Mouse (Mus musculus): ENCODE results near the gene 9430015G10Rik.

9430015G10Rik gene

DNA sequence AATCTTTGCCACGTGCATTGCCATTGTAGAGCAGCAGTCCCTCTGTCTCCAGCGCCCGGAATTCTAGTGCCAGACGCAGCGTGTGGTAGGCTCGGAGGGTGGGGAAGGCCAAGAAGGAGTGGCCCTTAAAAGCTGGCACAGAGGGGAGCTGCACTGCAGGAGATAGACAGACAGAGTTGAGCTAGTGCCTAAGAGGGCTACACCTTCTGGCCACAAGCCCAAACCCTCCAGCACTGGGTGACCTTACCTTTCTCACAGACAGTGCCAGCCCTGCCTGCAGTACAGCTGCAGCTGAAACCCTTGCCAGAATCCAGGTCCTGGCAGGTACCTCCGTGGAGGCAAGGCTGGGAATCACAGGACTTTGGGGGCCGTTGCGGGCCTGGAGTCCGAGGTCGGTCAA is 62.0 kb downstream of the 9430015G10Rik start:
- no peak for DNase-seq (ENCODE audit: low spot score)

All from ovary, postnatal 14 days (tissue).